Mouse (Mus musculus) kidney, adult 11 months (tissue): ENCODE measurements at regions not wholly inside any gene's neighbourhood (a gene's known extent, or its start where the extent isn't known, plus 50 kb on each side); places are given as distances from the start of the nearest gene placed in this dataset.

Source experiments
- DNase-seq: peaks from one replicate; pipeline ENCODE4 v3.0.0; 2022

DNA sequence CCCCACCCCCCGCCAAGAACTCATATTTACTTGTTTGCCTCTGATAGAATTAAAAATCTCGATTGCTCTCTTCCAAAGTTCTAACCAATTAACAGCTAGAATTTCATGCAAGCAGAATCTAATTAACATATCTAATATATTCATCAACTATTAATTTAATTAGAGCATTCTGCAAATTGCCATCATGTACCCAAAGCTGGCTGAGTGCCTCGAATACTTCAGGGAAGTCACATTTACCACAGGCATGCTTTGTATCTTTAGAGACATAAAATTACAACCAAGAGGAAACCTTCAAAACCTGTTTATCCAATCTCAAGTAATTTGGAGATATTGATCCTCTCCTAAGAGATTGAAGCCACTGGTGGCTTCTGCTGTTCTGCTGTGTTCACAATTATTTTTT, 401.6 kb upstream of the Nmur2 start:
- no peak for DNase-seq

DNA sequence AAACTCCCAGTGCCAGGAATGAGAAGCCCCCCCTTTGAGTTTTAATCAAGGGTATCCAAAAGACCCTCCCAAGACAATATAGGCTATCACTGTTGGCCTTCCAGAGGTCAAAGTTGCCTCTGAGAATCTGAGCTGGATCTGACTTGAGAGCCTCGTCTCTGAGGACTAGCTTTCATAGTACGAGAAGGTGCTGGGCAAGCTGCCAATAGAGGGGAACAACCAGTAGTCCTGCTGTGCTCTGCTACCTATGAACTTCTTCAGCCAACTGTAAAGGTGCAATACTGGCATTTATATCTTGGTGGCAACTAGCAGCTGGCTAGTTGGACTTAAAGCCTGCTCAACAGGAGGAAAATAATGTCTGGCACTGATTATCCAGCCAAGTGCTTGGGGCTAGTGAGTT, 400.3 kb upstream of the Nmur2 start:
- DNase-seq, result no peak

DNA sequence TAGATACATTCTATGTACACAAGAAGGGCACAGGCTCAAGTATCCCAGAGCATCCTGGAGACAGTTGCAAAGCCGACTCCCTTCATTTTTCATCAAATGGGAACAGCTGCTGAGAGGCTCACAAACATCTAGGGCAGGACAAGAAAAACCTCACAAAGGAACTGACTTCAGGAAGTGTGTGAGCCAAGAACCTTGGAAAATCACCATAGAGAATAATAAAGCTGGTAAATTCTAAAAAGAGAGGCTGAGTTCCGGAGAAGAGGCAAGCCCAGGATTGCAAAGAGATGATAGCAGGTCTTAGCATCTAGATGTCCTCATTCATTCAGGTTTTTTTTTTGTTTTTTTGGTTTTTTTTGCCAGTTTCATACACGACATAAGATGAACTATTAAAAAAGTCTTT, 390.3 kb upstream of the Nmur2 start:
- no peak for DNase-seq

- no peak for DNase-seq
Measured at GRCm38 (mm10) chr11:56384761-56385160, 344.0 kb upstream of the Nmur2 start.

GRCm38 (mm10) chr11:56377535-56377934, 336.7 kb upstream of the Nmur2 start:
- DNase-seq, result no peak

- DNase-seq, result no peak
Measured at GRCm38 (mm10) chr11:56374329-56374728, 333.5 kb upstream of the Nmur2 start.

- DNase-seq, result no peak
Measured at GRCm38 (mm10) chr11:56373624-56374023, 332.8 kb upstream of the Nmur2 start.

GRCm38 (mm10) chr11:56357690-56358089, 316.9 kb upstream of the Nmur2 start:
- no peak for DNase-seq

DNA sequence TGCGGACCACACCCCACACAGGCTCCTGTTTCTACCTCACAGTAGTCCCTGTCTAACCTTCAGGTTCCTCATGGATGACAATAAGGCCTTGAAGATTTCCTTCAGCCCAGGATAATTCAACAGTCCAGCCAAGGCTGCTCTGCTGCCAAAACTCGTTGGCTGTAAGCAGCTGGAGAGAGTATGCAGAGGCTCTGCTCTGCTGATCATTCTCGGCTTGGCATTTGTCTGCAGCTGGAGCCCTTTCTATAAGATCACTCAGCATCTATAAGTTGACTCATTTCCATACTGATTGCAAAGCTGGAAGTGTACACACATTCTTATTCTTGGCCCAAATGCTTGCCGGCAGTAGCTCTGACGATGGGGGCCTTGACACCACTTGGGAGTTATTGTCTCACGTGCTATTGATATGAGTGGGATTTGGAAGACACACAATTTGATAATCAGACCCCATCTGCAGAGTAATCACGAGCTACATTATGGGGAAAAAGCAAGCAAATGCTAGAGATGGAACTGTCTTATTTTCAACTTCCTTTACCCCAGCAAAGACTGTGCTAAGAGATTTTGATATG, 311.1 kb upstream of the Nmur2 start:
- DNase-seq, result no peak

DNA sequence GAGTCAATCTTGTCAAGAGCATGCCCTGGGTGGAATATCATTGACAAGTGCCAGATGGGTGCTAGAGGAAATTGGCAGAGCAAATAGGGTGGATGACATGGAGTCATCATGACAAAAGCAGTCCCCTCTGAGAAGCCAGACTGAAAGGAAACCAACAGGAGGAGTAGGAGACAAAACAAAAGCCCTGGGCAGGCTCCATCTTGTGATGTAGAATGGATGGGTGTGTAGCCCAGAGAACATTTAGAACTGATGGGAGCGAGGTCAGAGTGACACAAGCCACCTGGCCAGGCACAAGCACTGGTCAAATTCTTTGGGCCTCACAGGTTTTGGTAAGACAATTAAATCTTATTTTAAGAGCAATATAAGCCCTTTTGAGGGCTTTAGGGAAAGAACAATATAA, 310.4 kb upstream of the Nmur2 start:
- DNase-seq, result no peak

DNA sequence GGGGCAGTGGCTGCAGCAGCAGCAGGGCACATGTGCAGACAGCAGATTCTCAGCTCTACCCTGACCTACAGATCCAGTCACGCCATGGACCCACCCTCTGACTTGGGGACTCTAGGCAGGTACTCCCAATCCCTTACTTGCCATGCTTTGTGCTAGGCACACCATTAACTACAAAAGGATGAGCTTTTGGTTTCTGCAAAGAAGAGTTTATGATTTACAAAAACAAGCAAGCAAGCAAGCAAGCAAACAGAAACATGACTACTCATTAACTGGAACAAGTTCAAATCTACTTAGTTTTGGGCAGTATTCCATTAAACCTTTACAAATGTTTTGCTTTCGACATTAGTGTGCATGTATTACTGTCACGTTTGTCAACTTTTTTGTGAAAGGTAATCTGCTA, 309.0 kb upstream of the Nmur2 start:
- DNase-seq, result no peak

- no peak for DNase-seq
Measured at GRCm38 (mm10) chr11:56348408-56348807, 307.6 kb upstream of the Nmur2 start.

DNA sequence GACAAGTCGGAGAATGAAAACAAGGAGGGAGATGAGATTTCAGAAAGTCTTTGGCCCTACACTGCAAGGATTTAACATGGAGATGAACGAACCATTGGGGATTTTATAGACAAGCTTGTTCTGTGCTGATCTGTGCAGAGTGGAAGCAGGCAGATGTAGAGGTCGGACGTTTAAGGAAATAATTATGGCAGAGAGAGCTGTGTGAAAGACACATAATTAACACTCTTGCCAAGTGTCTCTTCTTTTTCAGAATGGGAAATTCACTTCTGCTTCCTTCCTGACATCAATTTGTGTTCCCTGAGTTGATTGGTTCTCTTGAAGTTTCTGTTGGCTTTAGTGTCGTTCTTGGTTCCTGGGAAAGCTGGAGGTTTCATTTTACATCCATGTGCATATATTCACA, 302.3 kb upstream of the Nmur2 start:
- DNase-seq, result no peak

GRCm38 (mm10) chr11:56341731-56342130, 300.9 kb upstream of the Nmur2 start:
- DNase-seq, result no peak

DNA sequence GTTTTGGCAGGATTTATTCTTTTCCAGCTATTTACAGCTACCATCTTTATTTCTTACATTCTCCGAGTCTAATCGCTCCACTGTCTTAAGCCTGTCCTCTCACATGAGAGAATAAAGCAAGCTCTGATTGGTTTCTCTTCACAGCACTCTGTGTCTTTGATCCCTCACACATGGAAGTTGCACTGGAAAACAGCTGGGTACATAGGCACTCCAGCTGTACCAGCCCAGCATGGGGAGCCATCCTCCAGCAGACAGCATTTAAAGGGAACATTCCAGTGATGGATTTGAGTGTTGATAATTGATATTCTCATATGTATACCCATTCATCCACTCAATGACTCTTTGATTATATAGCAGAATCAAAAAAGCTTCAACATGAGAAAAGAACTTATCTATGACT, 300.2 kb upstream of the Nmur2 start:
- DNase-seq, result no peak

- no peak for DNase-seq
Measured at GRCm38 (mm10) chr11:56338511-56338910, 297.7 kb upstream of the Nmur2 start.

DNA sequence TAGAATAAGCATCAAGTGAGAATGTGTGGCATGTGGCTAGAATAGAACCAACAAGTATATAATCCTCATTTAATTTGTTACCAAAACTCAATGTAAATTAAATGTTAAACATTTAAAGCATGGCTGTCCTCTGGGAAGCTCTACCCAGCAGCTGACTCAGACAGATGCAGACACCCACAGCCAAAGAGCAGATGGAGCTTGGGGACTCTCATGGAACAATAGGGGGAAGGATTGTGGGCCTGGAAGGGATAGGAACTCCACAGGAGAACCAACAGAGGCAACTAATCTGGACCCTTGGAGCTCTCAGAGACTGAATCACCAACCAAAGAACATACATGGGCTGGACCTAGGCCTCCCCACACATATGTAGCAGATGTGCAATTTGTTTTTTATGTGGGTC, 295.1 kb upstream of the Nmur2 start:
- DNase-seq, result no peak

DNA sequence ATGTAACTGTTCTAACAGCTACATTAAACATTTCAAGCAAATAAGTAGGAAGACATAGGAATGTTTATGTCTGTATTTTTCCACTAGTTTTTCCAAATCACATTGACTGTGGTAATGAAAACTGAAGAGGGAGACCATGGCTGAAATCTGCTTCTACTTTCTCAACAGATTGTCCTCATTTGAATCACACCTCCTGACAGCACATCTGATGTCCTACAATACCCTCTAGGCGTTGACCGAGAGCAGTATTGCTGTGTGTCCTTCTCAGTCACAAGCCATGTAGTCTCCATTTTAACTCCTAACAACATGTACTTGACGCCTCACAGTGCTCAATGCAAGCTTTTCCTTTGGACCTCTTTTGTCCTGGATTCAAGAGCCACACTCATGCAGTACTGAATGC, 279.5 kb upstream of the Nmur2 start:
- DNase-seq, result no peak

- no peak for DNase-seq
Measured at GRCm38 (mm10) chr11:56315221-56315987, 274.6 kb upstream of the Nmur2 start.

- no peak for DNase-seq
Measured at GRCm38 (mm10) chr11:56309549-56309948, 268.7 kb upstream of the Nmur2 start.

DNA sequence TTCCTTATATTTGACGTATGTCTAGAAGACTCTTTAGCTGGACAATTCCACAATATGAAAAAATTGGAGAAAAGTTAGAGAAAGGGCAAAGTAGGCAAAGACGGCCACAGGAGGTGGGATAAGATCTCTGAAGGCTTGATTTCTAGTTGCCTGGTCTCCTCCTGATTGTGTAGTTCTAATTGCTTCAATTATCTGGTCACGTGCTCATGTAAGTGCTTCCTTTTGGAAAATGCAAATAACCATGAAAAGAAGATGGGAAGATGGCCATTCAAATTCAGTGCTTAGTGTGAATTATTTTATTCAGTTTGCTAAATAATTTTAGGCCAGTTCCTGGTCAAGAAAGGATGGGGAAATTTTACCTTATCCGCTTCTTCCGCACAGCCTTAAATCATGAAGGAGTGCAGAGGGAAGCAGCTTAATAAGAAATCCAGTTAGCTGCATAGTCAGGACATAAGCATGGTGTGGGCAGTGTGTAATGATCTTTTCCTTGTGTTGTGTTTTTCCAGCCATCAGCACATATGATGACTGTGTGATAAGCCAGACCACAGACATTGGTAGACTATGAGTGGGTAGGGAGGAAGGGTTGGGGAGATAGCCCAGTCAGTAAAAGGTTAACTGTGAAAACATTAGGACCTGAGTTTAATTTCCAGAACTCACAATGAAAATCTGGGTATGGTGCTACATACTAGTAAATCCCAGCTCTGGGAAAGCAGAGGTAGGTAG, 267.7 kb upstream of the Nmur2 start:
- DNase-seq, result no peak

DNA sequence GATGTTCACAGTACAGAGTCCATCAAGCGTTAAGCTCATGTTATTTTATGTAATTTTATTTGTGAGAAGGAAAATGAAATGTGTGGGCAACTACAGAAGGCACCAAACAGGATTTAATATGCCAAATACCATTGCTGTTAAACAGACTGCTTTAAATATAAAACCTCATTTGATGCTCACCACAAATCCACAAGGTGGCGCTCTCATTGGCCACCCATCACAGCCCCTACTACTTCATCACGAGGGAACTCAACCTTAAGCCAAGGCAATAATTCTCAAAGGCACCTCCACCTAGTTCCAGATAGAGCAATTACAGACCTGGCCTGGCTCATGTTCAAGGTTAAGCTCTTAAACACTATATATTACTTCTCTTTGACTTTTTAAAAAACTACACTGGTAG, 266.2 kb upstream of the Nmur2 start:
- DNase-seq, result no peak

- DNase-seq, result no peak
Measured at GRCm38 (mm10) chr11:56290651-56291578, 250.1 kb upstream of the Nmur2 start.
